ENCODE assay signal across 8 mouse cellular contexts in the genomic region with DNA sequence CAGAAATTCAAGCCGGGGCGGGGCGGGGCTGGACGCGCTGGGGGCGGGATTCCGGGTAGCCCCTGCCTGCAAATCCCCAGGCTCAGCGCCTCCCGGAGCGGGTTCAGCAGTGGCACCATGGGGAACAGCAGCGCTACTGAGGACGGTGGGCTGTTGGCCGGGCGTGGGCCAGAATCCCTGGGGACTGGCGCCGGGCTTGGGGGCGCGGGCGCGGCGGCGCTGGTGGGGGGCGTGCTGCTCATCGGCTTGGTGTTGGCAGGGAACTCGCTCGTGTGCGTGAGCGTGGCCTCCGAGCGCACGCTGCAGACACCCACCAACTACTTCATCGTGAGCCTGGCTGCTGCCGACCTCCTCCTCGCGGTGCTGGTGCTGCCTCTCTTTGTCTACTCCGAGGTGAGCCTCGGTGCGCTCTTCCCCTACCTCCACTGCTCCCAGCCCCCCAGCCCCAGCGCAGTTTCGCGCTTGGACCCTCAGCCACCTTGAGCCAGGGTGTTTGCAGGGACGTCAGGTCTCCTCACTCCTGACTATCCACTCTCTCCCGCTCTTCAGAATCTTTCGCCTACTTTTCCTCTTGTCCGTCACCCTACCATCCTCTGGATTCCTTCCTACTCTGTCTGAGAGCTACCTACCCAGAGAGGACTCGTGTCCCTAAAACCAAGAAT. TPM values are rescaled to one million over a fixed set of nuclear protein-coding genes. Genes with fewer than 3 reads are reported as not detected.
DNase-seq lines count a peak whose midpoint lies in the region; ATAC-seq and TF ChIP-seq lines count a peak whose summit lies in the region.

A gene (plus strand): TSS at position 86 of the 662 bp plus-strand sequence.

- peaks cover 2% of the 10 kb centered on the region for H3K4me1 ChIP-seq in cortical plate, adult 2 months (ENCODE audit: control insufficient read depth, insufficient read depth, low read length)
- H3K4me1 ChIP-seq in hindbrain, embryonic 11.5 days (replicated peaks; ENCODE audit: control insufficient read depth, insufficient read depth, low read length), result peaks cover 7% of the 10 kb centered on the region
- H3K4me1 ChIP-seq in stomach, postnatal 0 days (replicated peaks; ENCODE audit: control insufficient read depth, insufficient read depth), result no peaks in the 10 kb centered on the region

- H3K4me3 ChIP-seq in cortical plate, adult 2 months (ENCODE audit: insufficient read depth, low read length), result peak within 1 kb of the TSS; percentile 11
- H3K4me3 ChIP-seq in hindbrain, embryonic 11.5 days (ENCODE audit: low read depth, low read length), result peak within 1 kb of the TSS; percentile 37
- peak within 1 kb of the TSS; percentile 39 for H3K4me3 ChIP-seq in stomach, postnatal 0 days (ENCODE audit: low read depth, low read length)

- no peak for TF ChIP-seq POLR2A in cortical plate, adult 2 months (IDR thresholded peaks at IDR 0.05; ENCODE audit: extremely low read depth, insufficient read depth, low read length)

- H3K9ac ChIP-seq in hindbrain, embryonic 11.5 days (ENCODE audit: low read depth, low read length), result peak within 1 kb of the TSS; percentile 67; the same call in 1 of the 2 replicates
- H3K9ac ChIP-seq in stomach, postnatal 0 days (ENCODE audit: low read length), result peak within 1 kb of the TSS; percentile 45

- 2% methylated on average over 45 of the region's 46 CpGs for WGBS in hindbrain, embryonic 11.5 days
- 5% methylated on average over 38 of the region's 46 CpGs for WGBS in stomach, postnatal 0 days

- TF ChIP-seq EP300 in stomach, postnatal 0 days (optimal IDR thresholded peaks at IDR 0.05), result no peak

- H3K9me3 ChIP-seq in hindbrain, embryonic 11.5 days (ENCODE audit: control insufficient read depth, low read length), result no peaks in the 10 kb centered on the region
- H3K9me3 ChIP-seq in stomach, postnatal 0 days (ENCODE audit: control insufficient read depth, low read length), result no peaks in the 10 kb centered on the region

- no peaks in the 10 kb centered on the region for H3K36me3 ChIP-seq in hindbrain, embryonic 11.5 days (ENCODE audit: control insufficient read depth, insufficient read depth, low read length)
- H3K36me3 ChIP-seq in stomach, postnatal 0 days (ENCODE audit: control insufficient read depth, insufficient read depth, low read length), result no peaks in the 10 kb centered on the region

- TF ChIP-seq CTCF in cortical plate, adult 2 months (IDR thresholded peaks at IDR 0.05; ENCODE audit: extremely low read depth, insufficient read depth, low read length), result no peak
- no peak for TF ChIP-seq CTCF in stomach, postnatal 0 days (IDR thresholded peaks at IDR 0.05; ENCODE audit: low read depth)

- H3K27ac ChIP-seq in cortical plate, adult 2 months (ENCODE audit: insufficient read depth, low read length), result no peak within 1 kb of the TSS
- H3K27ac ChIP-seq in hindbrain, embryonic 11.5 days (ENCODE audit: low read depth, low read length), result no peak within 1 kb of the TSS
- H3K27ac ChIP-seq in stomach, postnatal 0 days (replicated peaks), result no peak within 1 kb of the TSS

- ATAC-seq in hindbrain, embryonic 11.5 days (ENCODE audit: low FRiP score), result peak; percentile 48; the same call in 1 of the 2 replicates
- ATAC-seq in stomach, postnatal 0 days (ENCODE audit: low FRiP score, low TSS enrichment), result peak; percentile 46; the same call in 1 of the 2 replicates

- H3K27me3 ChIP-seq in hindbrain, embryonic 11.5 days (ENCODE audit: control insufficient read depth, insufficient read depth, low read length), result peaks cover 58% of the 10 kb centered on the region
- peaks cover 9% of the 10 kb centered on the region; the same call in 1 of the 2 replicates for H3K27me3 ChIP-seq in stomach, postnatal 0 days (ENCODE audit: control insufficient read depth, insufficient read depth, low read length)

- peak; percentile 32 for DNase-seq in kidney, postnatal 14 days
- no peak for DNase-seq in kidney, postnatal 25 days
- peak; percentile 53 for DNase-seq in hindbrain, embryonic 11.5 days (ENCODE audit: low spot score)
- peak; percentile 65 for DNase-seq in mesoderm, embryonic 11.5 days (ENCODE audit: low read depth, low spot score)
- DNase-seq in stomach, postnatal 0 days (ENCODE audit: low spot score), result peak; percentile 48
- DNase-seq in adrenal gland, postnatal 4 days (ENCODE audit: low spot score in 2 of 2), result no peak
- DNase-seq in adrenal gland, postnatal 25 days, result no peak

- peak within 1 kb of the TSS; percentile 77 for H3K4me2 ChIP-seq in hindbrain, embryonic 11.5 days (replicated peaks; ENCODE audit: low read depth, low read length)
- H3K4me2 ChIP-seq in stomach, postnatal 0 days (replicated peaks; ENCODE audit: low read depth), result peak within 1 kb of the TSS; percentile 71

RNA-seq across cellular contexts. Expression of the gene that starts here (rescaled TPM):
- 0.42 and 0.50 TPM in 2 replicates for polyA plus RNA-seq in cortical plate, adult 2 months (2012; rRNA removed)
- polyA plus RNA-seq in hindbrain, embryonic 11.5 days (2014; fragmentation: Nextera tagmentation; extraction: Ambion mirVana), result 0.25 and 0.33 TPM in 2 replicates
- 0.06 and 0.16 TPM in 2 replicates for polyA plus RNA-seq in stomach, postnatal 0 days (2015; fragmentation: Nextera tagmentation; extraction: Ambion mirVana)
- total RNA-seq in adrenal gland, postnatal 4 days (2021), result under 1 TPM; 0.34 to 0.36 TPM
- total RNA-seq in adrenal gland, postnatal 25 days (2021), result not detected in 2 replicates

Comparison
In these comparisons a context has a peak if more than half of its experiments do, and no peak if none do; other contexts are left out.
1. DNase-seq: peak in kidney, postnatal 14 days (single experiment) and mesoderm, embryonic 11.5 days (single experiment); none in kidney, postnatal 25 days (0 of 2), adrenal gland, postnatal 4 days (0 of 2) and adrenal gland, postnatal 25 days (single experiment).
2. Peak in DNase-seq, ATAC-seq, H3K4me3 ChIP-seq, H3K9ac ChIP-seq and H3K4me2 ChIP-seq in hindbrain, embryonic 11.5 days; RNA of the gene not detected or under 1 TPM.
3. Peak in DNase-seq, ATAC-seq, H3K4me3 ChIP-seq, H3K9ac ChIP-seq and H3K4me2 ChIP-seq in stomach, postnatal 0 days; RNA of the gene not detected or under 1 TPM.
4. Peak in every context shown above with its lines, with median percentiles within 50 percentile points of each other: H3K4me3 ChIP-seq.